Mouse (Mus musculus) midbrain, embryonic 10.5 days (tissue): Measurements from ENCODE around the gene Rgma. TPM values are rescaled to one million over a fixed set of nuclear protein-coding genes. Genes with fewer than 3 reads are reported as not detected.

ENCODE experiments used
- DNase-seq: peaks from one replicate; pipeline ENCODE4 v3.0.0-alpha.2; 2017; ENCODE audit warnings: low spot score
- H3K27ac ChIP-seq: fragments of 300-500 bp; sonication (generic); replicated peaks from 2 replicates; pipeline ENCODE4 v1.5.1; 2016; ENCODE audit warnings: mild to moderate bottlenecking
- H3K27me3 ChIP-seq: fragments of 300-500 bp; sonication (generic); 2 replicates; pipeline ENCODE4 v1.6.1; 2016; ENCODE audit warnings: low read depth, mild to moderate bottlenecking; ENCODE audit not compliant: poor library complexity, severe bottlenecking
- H3K36me3 ChIP-seq: fragments of 300-500 bp; sonication (generic); 2 replicates; pipeline ENCODE4 v1.6.1; 2016; ENCODE audit warnings: mild to moderate bottlenecking, moderate library complexity
- H3K4me1 ChIP-seq: fragments of 300-500 bp; sonication (generic); 2 replicates; pipeline ENCODE4 v1.6.1; 2016
- H3K4me3 ChIP-seq: fragments of 300-500 bp; sonication (generic); 2 replicates; pipeline ENCODE4 v1.5.1; 2016; ENCODE audit warnings: mild to moderate bottlenecking, moderate library complexity
- H3K9me3 ChIP-seq: fragments of 300-500 bp; sonication (generic); replicated peaks from 2 replicates; pipeline ENCODE4 v1.6.1; 2016; ENCODE audit warnings: mild to moderate bottlenecking
- WGBS: fragments of 180-500 bp; shearing (Covaris S2); methylation state at CpG from one replicate; pipeline ENCODE4 v1.1.7; 2016; 5-methylcytosine and 5-hydroxymethylcytosine counted together
- polyA plus RNA-seq: library from polyadenylated mRNA; unstranded; fragments of >200 nt; fragmentation: Nextera tagmentation; extraction: Ambion mirVana; gene quantifications from 2 replicates; pipeline ENCODE4 v1.2.1, GENCODE M21; 2016

Rgma gene
- polyA plus RNA-seq, 1 experiment from 2014 or later = 51.2 TPM

- Histone ChIP-seq H3K4me1 (peaks cover 68% of the 10 kb centered on the region), H3K4me3 (no peak overlapping the region), H3K27me3 (no peaks in the 10 kb centered on the region), H3K9me3 (no peaks in the 10 kb centered on the region), H3K27ac (peak overlapping the region; percentile 33; the same call in 1 of the 2 replicates), H3K36me3 (peaks cover 100% of the 10 kb centered on the region)
- no peak for DNase-seq
- 87% methylated on average over 7 of the region's 7 CpGs for WGBS
These were observed 37.1 kb downstream of the Rgma start for GRCm38 (mm10) chr7:73412419-73412818.

GRCm38 (mm10) chr7:73414192-73414591, 38.9 kb downstream of the Rgma start:
- H3K36me3 ChIP-seq = peaks cover 100% of the 10 kb centered on the region
- H3K9me3 ChIP-seq = no peaks in the 10 kb centered on the region
- peaks cover 82% of the 10 kb centered on the region for H3K4me1 ChIP-seq
- 0 out of 2 replicates have a peak overlapping the region, but pooled peaks have one; percentile 33 for H3K27ac ChIP-seq
- DNase-seq = no peak
- no peaks in the 10 kb centered on the region for H3K27me3 ChIP-seq
- H3K4me3 ChIP-seq = no peak overlapping the region
- WGBS = 88% methylated on average over 14 of the region's 14 CpGs

- Histone ChIP-seq H3K36me3 (peaks cover 74% of the 10 kb centered on the region), H3K27ac (peak overlapping the region; percentile 42), H3K27me3 (no peaks in the 10 kb centered on the region), H3K4me1 (peaks cover 93% of the 10 kb centered on the region), H3K4me3 (no peak overlapping the region), H3K9me3 (no peaks in the 10 kb centered on the region)
- no peak for DNase-seq
- WGBS = 40% methylated on average over 7 of the region's 7 CpGs
These were observed 44.1 kb downstream of the Rgma start for GRCm38 (mm10) chr7:73419375-73419774.

- Histone ChIP-seq H3K4me3 (no peak overlapping the region), H3K36me3 (peaks cover 62% of the 10 kb centered on the region), H3K9me3 (no peaks in the 10 kb centered on the region), H3K27me3 (no peaks in the 10 kb centered on the region), H3K27ac (peak overlapping the region; percentile 62), H3K4me1 (peaks cover 93% of the 10 kb centered on the region)
- DNase-seq = no peak
- WGBS = 48% methylated on average over 5 of the region's 5 CpGs
These were observed 45.5 kb downstream of the Rgma start for GRCm38 (mm10) chr7:73420827-73421226.

GRCm38 (mm10) chr7:73421278-73422015, 46.1 kb downstream of the Rgma start:
- H3K4me1 ChIP-seq = peaks cover 86% of the 10 kb centered on the region
- H3K27ac ChIP-seq = peak overlapping the region; percentile 69
- H3K9me3 ChIP-seq = no peaks in the 10 kb centered on the region
- H3K27me3 ChIP-seq = no peaks in the 10 kb centered on the region
- H3K4me3 ChIP-seq = no peak overlapping the region
- WGBS = 71% methylated on average over 9 of the region's 9 CpGs
- DNase-seq = no peak
- H3K36me3 ChIP-seq = peaks cover 56% of the 10 kb centered on the region

- Histone ChIP-seq H3K27me3 (no peaks in the 10 kb centered on the region), H3K4me3 (no peak overlapping the region), H3K36me3 (peaks cover 55% of the 10 kb centered on the region), H3K27ac (peak overlapping the region; percentile 79; the same call in 1 of the 2 replicates), H3K9me3 (no peaks in the 10 kb centered on the region), H3K4me1 (peaks cover 79% of the 10 kb centered on the region)
- peak; percentile 78 for DNase-seq
- whole genome bisulfite sequencing = 32% methylated on average over 12 of the region's 12 CpGs
These were observed 47.2 kb downstream of the Rgma start for GRCm38 (mm10) chr7:73422223-73423113.

GRCm38 (mm10) chr7:73423236-73423635, 47.9 kb downstream of the Rgma start:
- H3K4me3 ChIP-seq = no peak overlapping the region
- 80% methylated on average over 13 of the region's 13 CpGs for WGBS
- H3K36me3 ChIP-seq = peaks cover 55% of the 10 kb centered on the region

GRCm38 (mm10) chr7:73424243-73424642, 48.9 kb downstream of the Rgma start:
- H3K27me3 ChIP-seq = no peaks in the 10 kb centered on the region
- peaks cover 61% of the 10 kb centered on the region for H3K4me1 ChIP-seq
- peak; percentile 51 for DNase-seq
- no peak overlapping the region for H3K4me3 ChIP-seq
- 36% methylated on average over 3 of the region's 3 CpGs for WGBS
- peaks cover 55% of the 10 kb centered on the region for H3K36me3 ChIP-seq
- no peaks in the 10 kb centered on the region for H3K9me3 ChIP-seq
- H3K27ac ChIP-seq = peak overlapping the region; percentile 79

More at GRCm38 (mm10) chr7:73423236-73423635, 47.9 kb downstream of the Rgma start:
- H3K27ac ChIP-seq = peak overlapping the region; percentile 79
- no peaks in the 10 kb centered on the region for H3K27me3 ChIP-seq
- H3K9me3 ChIP-seq = no peaks in the 10 kb centered on the region
- no peak for DNase-seq
- H3K4me1 ChIP-seq = peaks cover 71% of the 10 kb centered on the region

GRCm38 (mm10) chr7:73424705-73425104, 49.4 kb downstream of the Rgma start:
- no peaks in the 10 kb centered on the region for H3K27me3 ChIP-seq
- peak overlapping the region; percentile 79 for H3K27ac ChIP-seq
- peaks cover 55% of the 10 kb centered on the region for H3K36me3 ChIP-seq
- H3K4me1 ChIP-seq = peaks cover 56% of the 10 kb centered on the region
- H3K4me3 ChIP-seq = no peak overlapping the region
- H3K9me3 ChIP-seq = no peaks in the 10 kb centered on the region
- WGBS = 74% methylated on average over 3 of the region's 3 CpGs
- DNase-seq = no peak

- Histone ChIP-seq H3K4me1 (peaks cover 49% of the 10 kb centered on the region), H3K27me3 (no peaks in the 10 kb centered on the region), H3K27ac (peak overlapping the region; percentile 79), H3K36me3 (peaks cover 55% of the 10 kb centered on the region), H3K9me3 (no peaks in the 10 kb centered on the region), H3K4me3 (no peak overlapping the region)
- DNase-seq = no peak
- WGBS = 91% methylated on average over 7 of the region's 7 CpGs
These were observed 50.1 kb downstream of the Rgma start for GRCm38 (mm10) chr7:73425451-73425850.

- no peak overlapping the region for H3K4me3 ChIP-seq
- H3K4me1 ChIP-seq = peaks cover 41% of the 10 kb centered on the region
- H3K36me3 ChIP-seq = peaks cover 50% of the 10 kb centered on the region
- no peak for DNase-seq
- no peaks in the 10 kb centered on the region for H3K9me3 ChIP-seq
- no peak overlapping the region for H3K27ac ChIP-seq
- no peaks in the 10 kb centered on the region for H3K27me3 ChIP-seq
- WGBS = 90% methylated on average over 3 of the region's 3 CpGs
These were observed 50.9 kb downstream of the Rgma start for GRCm38 (mm10) chr7:73426235-73426634.

GRCm38 (mm10) chr7:73426752-73427386, 51.6 kb downstream of the Rgma start:
- no peaks in the 10 kb centered on the region for H3K9me3 ChIP-seq
- no peak for DNase-seq
- WGBS = 93% methylated on average over 8 of the region's 8 CpGs
- H3K27ac ChIP-seq = no peak overlapping the region
- H3K27me3 ChIP-seq = no peaks in the 10 kb centered on the region
- peaks cover 35% of the 10 kb centered on the region for H3K4me1 ChIP-seq
- H3K36me3 ChIP-seq = peaks cover 50% of the 10 kb centered on the region
- no peak overlapping the region for H3K4me3 ChIP-seq
